Mouse (Mus musculus): ENCODE measurements around the gene Ogdh. TPM values are rescaled to one million over a fixed set of nuclear protein-coding genes. Genes with fewer than 3 reads are reported as not detected.
"Not testable (repeated sequence)": the region's sequence is repeated elsewhere in the genome, so short reads cannot be mapped to it uniquely, and the experiment has no call there.

Gene Ogdh
- polyA plus RNA-seq, 1 experiment: 346 TPM

- TF ChIP-seq POLR2A (IDR thresholded peaks at IDR 0.05; ENCODE audit: low read depth, low read length) (no peak), CTCF (IDR thresholded peaks at IDR 0.05; ENCODE audit: extremely low read depth, insufficient read length, insufficient replicate concordance, low read depth, low read length) (no peak)
- Histone ChIP-seq H3K27me3 (ENCODE audit: control insufficient read depth, insufficient read depth, low read length) (no peaks in the 10 kb centered on the region), H3K27ac (ENCODE audit: insufficient read depth, low read depth, low read length) (no peak overlapping the region), H3K36me3 (ENCODE audit: control insufficient read depth, insufficient read depth, low read length) (no peaks in the 10 kb centered on the region), H3K4me1 (ENCODE audit: control insufficient read depth, insufficient read depth, insufficient read length, low read length) (peaks cover 2% of the 10 kb centered on the region; the same call in 1 of the 2 replicates), H3K4me3 (ENCODE audit: low read depth, low read length) (no peak overlapping the region)
- 92% methylated on average over 9 of the region's 9 CpGs for WGBS
Measured at GRCm38 (mm10) chr11:6364581-6365275, 73.3 kb downstream of the Ogdh start.

GRCm38 (mm10) chr11:6365885-6366284, 74.5 kb downstream of the Ogdh start:
- TF ChIP-seq POLR2A (IDR thresholded peaks at IDR 0.05; ENCODE audit: low read depth, low read length): no peak
- TF ChIP-seq CTCF (IDR thresholded peaks at IDR 0.05; ENCODE audit: extremely low read depth, insufficient read length, insufficient replicate concordance, low read depth, low read length): peak; percentile 86; the same call in 1 of the 2 replicates
- peak overlapping the region; percentile 71 for H3K27ac ChIP-seq (ENCODE audit: insufficient read depth, low read depth, low read length)
- peaks cover 2% of the 10 kb centered on the region; the same call in 1 of the 2 replicates for H3K4me1 ChIP-seq (ENCODE audit: control insufficient read depth, insufficient read depth, insufficient read length, low read length)
- no peaks in the 10 kb centered on the region for H3K27me3 ChIP-seq (ENCODE audit: control insufficient read depth, insufficient read depth, low read length)
- WGBS: 7% methylated on average over 11 of the region's 11 CpGs
- H3K36me3 ChIP-seq (ENCODE audit: control insufficient read depth, insufficient read depth, low read length): no peaks in the 10 kb centered on the region
- no peak overlapping the region for H3K4me3 ChIP-seq (ENCODE audit: low read depth, low read length)

- Histone ChIP-seq H3K27me3 (ENCODE audit: control insufficient read depth, insufficient read depth, low read length) (no peaks in the 10 kb centered on the region), H3K27ac (ENCODE audit: insufficient read depth, low read depth, low read length) (peak overlapping the region; percentile 71), H3K36me3 (ENCODE audit: control insufficient read depth, insufficient read depth, low read length) (no peaks in the 10 kb centered on the region)
Measured at GRCm38 (mm10) chr11:6366434-6366833, 75.0 kb downstream of the Ogdh start.

GRCm38 (mm10) chr11:6367156-6367555, 75.7 kb downstream of the Ogdh start:
- TF ChIP-seq POLR2A (IDR thresholded peaks at IDR 0.05; ENCODE audit: low read depth, low read length) (no peak), CTCF (IDR thresholded peaks at IDR 0.05; ENCODE audit: extremely low read depth, insufficient read length, insufficient replicate concordance, low read depth, low read length) (no peak)
- WGBS: 63% methylated on average over 4 of the region's 4 CpGs

More at GRCm38 (mm10) chr11:6366434-6366833, 75.0 kb downstream of the Ogdh start:
- TF ChIP-seq CTCF (IDR thresholded peaks at IDR 0.05; ENCODE audit: extremely low read depth, insufficient read length, insufficient replicate concordance, low read depth, low read length): no peak
- TF ChIP-seq POLR2A (IDR thresholded peaks at IDR 0.05; ENCODE audit: low read depth, low read length): no peak
- Histone ChIP-seq H3K4me1 (ENCODE audit: control insufficient read depth, insufficient read depth, insufficient read length, low read length) (peaks cover 2% of the 10 kb centered on the region; the same call in 1 of the 2 replicates), H3K4me3 (ENCODE audit: low read depth, low read length) (no peak overlapping the region)
- WGBS: 40% methylated on average over 6 of the region's 6 CpGs

GRCm38 (mm10) chr11:6367986-6368385, 76.6 kb downstream of the Ogdh start:
- 76% methylated on average over 5 of the region's 5 CpGs for WGBS

More at GRCm38 (mm10) chr11:6367156-6367555, 75.7 kb downstream of the Ogdh start:
- Histone ChIP-seq H3K27ac (ENCODE audit: insufficient read depth, low read depth, low read length) (peak overlapping the region; percentile 71; the same call in 1 of the 2 replicates), H3K4me1 (ENCODE audit: control insufficient read depth, insufficient read depth, insufficient read length, low read length) (peaks cover 2% of the 10 kb centered on the region; the same call in 1 of the 2 replicates), H3K4me3 (ENCODE audit: low read depth, low read length) (no peak overlapping the region), H3K36me3 (ENCODE audit: control insufficient read depth, insufficient read depth, low read length) (no peaks in the 10 kb centered on the region), H3K27me3 (ENCODE audit: control insufficient read depth, insufficient read depth, low read length) (no peaks in the 10 kb centered on the region)

GRCm38 (mm10) chr11:6371376-6372155, 80.1 kb downstream of the Ogdh start:
- 81% methylated on average over 11 of the region's 11 CpGs for WGBS
- H3K27ac ChIP-seq (ENCODE audit: insufficient read depth, low read depth, low read length): no peak overlapping the region
- TF ChIP-seq POLR2A (IDR thresholded peaks at IDR 0.05; ENCODE audit: low read depth, low read length) (no peak), CTCF (IDR thresholded peaks at IDR 0.05; ENCODE audit: extremely low read depth, insufficient read length, insufficient replicate concordance, low read depth, low read length) (no peak)

More at GRCm38 (mm10) chr11:6367986-6368385, 76.6 kb downstream of the Ogdh start:
- not testable (repeated sequence) for H3K27me3 ChIP-seq (ENCODE audit: control insufficient read depth, insufficient read depth, low read length); H3K27ac ChIP-seq (ENCODE audit: insufficient read depth, low read depth, low read length); H3K4me3 ChIP-seq (ENCODE audit: low read depth, low read length); H3K4me1 ChIP-seq (ENCODE audit: control insufficient read depth, insufficient read depth, insufficient read length, low read length); H3K36me3 ChIP-seq (ENCODE audit: control insufficient read depth, insufficient read depth, low read length)

GRCm38 (mm10) chr11:6372784-6373183, 81.4 kb downstream of the Ogdh start:
- 87% methylated on average over 9 of the region's 9 CpGs for WGBS

More at GRCm38 (mm10) chr11:6371376-6372155, 80.1 kb downstream of the Ogdh start:
- Histone ChIP-seq H3K36me3 (ENCODE audit: control insufficient read depth, insufficient read depth, low read length) (no peaks in the 10 kb centered on the region), H3K27me3 (ENCODE audit: control insufficient read depth, insufficient read depth, low read length) (no peaks in the 10 kb centered on the region), H3K4me3 (ENCODE audit: low read depth, low read length) (no peak overlapping the region), H3K4me1 (ENCODE audit: control insufficient read depth, insufficient read depth, insufficient read length, low read length) (peaks cover 2% of the 10 kb centered on the region; the same call in 1 of the 2 replicates)

More at GRCm38 (mm10) chr11:6372784-6373183, 81.4 kb downstream of the Ogdh start:
- TF ChIP-seq CTCF (IDR thresholded peaks at IDR 0.05; ENCODE audit: extremely low read depth, insufficient read length, insufficient replicate concordance, low read depth, low read length) (no peak), POLR2A (IDR thresholded peaks at IDR 0.05; ENCODE audit: low read depth, low read length) (no peak)
- H3K4me3 ChIP-seq (ENCODE audit: low read depth, low read length): no peak overlapping the region
- H3K4me1 ChIP-seq (ENCODE audit: control insufficient read depth, insufficient read depth, insufficient read length, low read length): no peaks in the 10 kb centered on the region
- no peaks in the 10 kb centered on the region for H3K27me3 ChIP-seq (ENCODE audit: control insufficient read depth, insufficient read depth, low read length)
- no peaks in the 10 kb centered on the region for H3K36me3 ChIP-seq (ENCODE audit: control insufficient read depth, insufficient read depth, low read length)
- no peak overlapping the region for H3K27ac ChIP-seq (ENCODE audit: insufficient read depth, low read depth, low read length)
